Mouse (Mus musculus) ES-Bruce4 (cell line): ENCODE measurements around the gene Dpf3. TPM values are rescaled to one million over a fixed set of nuclear protein-coding genes. Genes with fewer than 3 reads are reported as not detected.
A peak's percentile ranks its signal among the peaks of the same experiment; 100 is the strongest.

Experiments
- H3K27ac ChIP-seq: 2 replicates; pipeline ENCODE4 v1.5.1; 2012; ENCODE audit warnings: low read length, inconsistent platforms; ENCODE audit not compliant: insufficient read depth
- H3K27me3 ChIP-seq: 2 replicates; pipeline ENCODE4 v1.6.1; 2012; ENCODE audit warnings: mild to moderate bottlenecking, low read length, inconsistent platforms; ENCODE audit not compliant: control insufficient read depth, poor library complexity, insufficient read depth, severe bottlenecking
- H3K36me3 ChIP-seq: 2 replicates; pipeline ENCODE4 v1.6.1; 2012; ENCODE audit warnings: inconsistent platforms, mild to moderate bottlenecking, low read length, moderate library complexity; ENCODE audit not compliant: control insufficient read depth, poor library complexity, insufficient read depth, severe bottlenecking
- H3K4me1 ChIP-seq: one replicate; pipeline ENCODE4 v1.8.1; 2011; ENCODE audit warnings: low read length; ENCODE audit not compliant: control insufficient read depth, insufficient read depth
- H3K4me3 ChIP-seq: 2 replicates; pipeline ENCODE4 v1.5.1; 2011; ENCODE audit warnings: low read depth, mild to moderate bottlenecking, low read length
- H3K9ac ChIP-seq: 2 replicates; pipeline ENCODE4 v1.6.1; 2012; ENCODE audit warnings: low read depth, mild to moderate bottlenecking, inconsistent platforms; ENCODE audit not compliant: poor library complexity, severe bottlenecking
- H3K9me3 ChIP-seq: replicated peaks from 2 replicates; pipeline ENCODE4 v1.6.1; 2012; ENCODE audit warnings: mild to moderate bottlenecking, low read length, inconsistent platforms; ENCODE audit not compliant: control insufficient read depth, poor library complexity, insufficient read depth, severe bottlenecking
- CTCF ChIP-seq: IDR thresholded peaks from one replicate; pipeline ENCODE4 v1.8.1; 2011; ENCODE audit warnings: low read depth, low read length
- EP300 ChIP-seq: IDR thresholded peaks from 2 replicates; pipeline ENCODE4 v1.6.1; 2011; ENCODE audit warnings: low read depth, low read length; ENCODE audit not compliant: insufficient read depth
- POLR2A ChIP-seq: IDR thresholded peaks from one replicate; pipeline ENCODE4 v1.8.1; 2011; ENCODE audit warnings: low read length; ENCODE audit not compliant: insufficient read depth
- polyA plus RNA-seq: library from polyadenylated mRNA; stranded (reverse); fragments of >200 nt; gene quantifications from 2 replicates; pipeline ENCODE4 v1.2.4, GENCODE M21; 2011; ENCODE audit warnings: low read depth; ENCODE audit not compliant: missing spikeins, insufficient read depth, insufficient read length

The Dpf3 gene
- polyA plus RNA-seq, 1 experiment, result not detected

- Histone ChIP-seq H3K36me3 (no peaks in the 10 kb centered on the region), H3K4me3 (peak within 1 kb of the TSS; percentile 82), H3K9me3 (no peaks in the 10 kb centered on the region), H3K4me1 (peaks cover 7% of the 10 kb centered on the region), H3K27ac (peak within 1 kb of the TSS; percentile 53), H3K27me3 (no peaks in the 10 kb centered on the region), H3K9ac (peak within 1 kb of the TSS; percentile 47)
- TF ChIP-seq POLR2A, result peak; percentile 40
- no peak for TF ChIP-seq CTCF
Observed at GRCm38 (mm10) chr12:83520311-83520890, 32.9 kb upstream of the Dpf3 start, which contains the start of gene Dcaf4. TSS of gene Dcaf4 (plus strand) at chr12:83520466.

DNA sequence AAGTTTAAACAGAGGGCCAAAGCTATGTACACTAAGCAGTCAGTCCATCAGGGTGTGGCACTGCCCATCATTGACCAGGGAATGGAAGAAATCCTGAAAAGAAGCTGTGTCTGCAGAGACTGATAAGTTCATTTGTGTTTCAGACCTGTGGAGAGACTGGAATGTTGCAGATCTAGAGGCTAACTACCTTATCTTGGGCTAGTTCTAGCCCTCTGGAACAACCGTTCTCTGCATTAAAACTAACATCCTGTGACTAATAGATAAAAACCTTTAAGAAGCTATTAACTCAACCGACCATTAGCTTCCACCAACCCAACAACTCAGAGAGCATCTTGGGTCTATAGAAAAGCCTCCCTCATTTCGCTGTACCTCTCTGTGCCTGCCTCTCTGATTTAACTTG is 30.1 kb upstream of the Dpf3 start:
- Histone ChIP-seq H3K9ac (no peak overlapping the region), H3K27ac (peak overlapping the region; percentile 20), H3K9me3 (no peaks in the 10 kb centered on the region), H3K36me3 (no peaks in the 10 kb centered on the region), H3K4me1 (peaks cover 3% of the 10 kb centered on the region), H3K27me3 (no peaks in the 10 kb centered on the region), H3K4me3 (no peak overlapping the region)
- TF ChIP-seq EP300 (no peak), POLR2A (no peak), CTCF (no peak)

DNA sequence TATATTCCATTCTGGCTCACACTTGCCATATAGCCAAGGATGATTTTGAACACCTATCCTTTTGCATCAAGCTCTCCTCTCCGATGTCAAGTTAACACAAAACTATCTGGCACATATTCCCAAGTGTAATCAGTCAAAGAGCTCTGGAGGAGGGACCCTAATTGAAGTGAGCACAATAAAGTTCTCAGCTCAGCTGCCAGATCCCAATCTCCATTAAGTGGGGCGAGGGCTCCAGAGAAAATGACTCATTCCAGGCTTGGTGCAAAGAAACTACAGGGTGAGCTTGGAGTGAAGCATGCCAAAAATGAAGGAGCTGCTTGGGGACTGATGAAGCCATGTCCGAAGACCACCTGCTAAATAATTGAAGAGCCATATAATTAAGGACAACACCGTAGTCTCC is 26.7 kb upstream of the Dpf3 start:
- Histone ChIP-seq H3K36me3 (no peaks in the 10 kb centered on the region), H3K4me1 (peaks cover 3% of the 10 kb centered on the region), H3K4me3 (no peak overlapping the region), H3K27ac (no peak overlapping the region), H3K27me3 (no peaks in the 10 kb centered on the region), H3K9me3 (no peaks in the 10 kb centered on the region), H3K9ac (no peak overlapping the region)
- TF ChIP-seq CTCF, result no peak
- TF ChIP-seq POLR2A, result no peak
- TF ChIP-seq EP300, result no peak

DNA sequence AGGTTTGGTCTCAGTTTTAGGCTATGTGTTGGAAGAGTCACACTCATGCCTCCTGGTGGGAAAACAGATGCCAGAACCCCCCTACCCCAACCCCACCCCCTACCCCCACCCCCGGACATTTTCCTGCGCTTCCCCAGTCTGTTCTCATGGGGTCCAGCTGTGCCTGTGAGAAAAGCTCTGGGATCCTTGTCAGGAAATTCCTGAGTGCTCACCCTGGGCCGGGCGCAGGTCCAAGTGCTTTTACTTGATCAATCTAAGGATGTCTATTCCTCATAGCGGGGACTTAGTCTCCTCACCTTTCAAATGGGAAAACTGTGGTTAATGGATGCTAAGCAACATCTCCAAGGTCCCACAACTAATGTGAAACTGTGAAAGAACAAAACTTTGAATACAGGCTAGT is 25.7 kb upstream of the Dpf3 start:
- Histone ChIP-seq H3K9me3 (no peaks in the 10 kb centered on the region), H3K27me3 (no peaks in the 10 kb centered on the region), H3K9ac (no peak overlapping the region), H3K36me3 (no peaks in the 10 kb centered on the region), H3K4me3 (no peak overlapping the region), H3K27ac (no peak overlapping the region), H3K4me1 (peaks cover 3% of the 10 kb centered on the region)
- TF ChIP-seq CTCF, result no peak
- TF ChIP-seq EP300, result no peak
- TF ChIP-seq POLR2A, result no peak

GRCm38 (mm10) chr12:83512783-83513182 is 25.3 kb upstream of the Dpf3 start:
- H3K4me1 ChIP-seq, result peaks cover 4% of the 10 kb centered on the region
- H3K9me3 ChIP-seq, result no peaks in the 10 kb centered on the region
- no peak overlapping the region for H3K27ac ChIP-seq
- no peak overlapping the region for H3K4me3 ChIP-seq
- TF ChIP-seq POLR2A, result no peak
- H3K36me3 ChIP-seq, result no peaks in the 10 kb centered on the region
- H3K9ac ChIP-seq, result no peak overlapping the region
- H3K27me3 ChIP-seq, result no peaks in the 10 kb centered on the region

DNA sequence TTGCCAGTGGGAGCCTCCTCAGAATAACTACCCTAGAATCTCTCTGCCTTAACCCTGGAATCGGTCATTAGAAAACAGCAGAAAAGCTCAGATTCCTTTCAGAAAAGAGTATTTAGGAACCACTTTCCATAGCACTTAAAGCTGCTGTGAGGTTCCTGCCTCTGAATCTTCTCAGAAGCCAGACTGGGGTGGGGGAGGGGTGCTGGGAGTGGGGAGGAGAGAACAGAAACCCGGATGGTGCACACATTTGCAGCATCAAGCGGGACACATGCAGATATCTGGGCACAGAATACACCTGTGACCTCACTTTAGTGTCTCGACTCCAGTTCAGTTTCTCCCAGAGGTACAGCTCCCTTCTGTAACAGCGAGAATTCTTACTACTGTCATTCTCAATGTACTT is 23.1 kb upstream of the Dpf3 start:
- Histone ChIP-seq H3K4me1 (peaks cover 2% of the 10 kb centered on the region), H3K27ac (no peak overlapping the region), H3K4me3 (no peak overlapping the region), H3K27me3 (no peaks in the 10 kb centered on the region), H3K9me3 (no peaks in the 10 kb centered on the region), H3K36me3 (no peaks in the 10 kb centered on the region), H3K9ac (no peak overlapping the region)
- no peak for TF ChIP-seq POLR2A
- TF ChIP-seq CTCF, result no peak
- no peak for TF ChIP-seq EP300
